Mouse (Mus musculus): Measurements from ENCODE around the gene Ubqln3. TPM values are rescaled to one million over a fixed set of nuclear protein-coding genes. Genes with fewer than 3 reads are reported as not detected.

Ubqln3 gene
- polyA plus RNA-seq (2015; fragmentation: Nextera tagmentation; extraction: Ambion mirVana): not detected in 2 replicates

GRCm38 (mm10) chr7:104143179-104143578 is at the start of gene Ubqln3:
Gene Ubqln3, minus strand, starts transcription at chr7:104143279.
- WGBS: 70% methylated on average over 3 of the region's 3 CpGs
- H3K9ac ChIP-seq (ENCODE audit: low read length): no peak within 1 kb of the TSS
- H3K36me3 ChIP-seq (ENCODE audit: control insufficient read depth, insufficient read depth, low read length): no peaks in the 10 kb centered on the region
- H3K27me3 ChIP-seq (ENCODE audit: control insufficient read depth, insufficient read depth, low read depth, low read length): no peaks in the 10 kb centered on the region
- no peak within 1 kb of the TSS for H3K4me3 ChIP-seq (ENCODE audit: low read length)
- H3K4me2 ChIP-seq (ENCODE audit: low read depth, low read length): no peak within 1 kb of the TSS
- no peak for ATAC-seq (ENCODE audit: low read depth)
- no peaks in the 10 kb centered on the region for H3K4me1 ChIP-seq (replicated peaks; ENCODE audit: control insufficient read depth, insufficient read depth, low read length)
- no peaks in the 10 kb centered on the region for H3K9me3 ChIP-seq (ENCODE audit: control insufficient read depth, low read length)
- no peak within 1 kb of the TSS for H3K27ac ChIP-seq (ENCODE audit: low read length)

- Histone ChIP-seq H3K9ac (ENCODE audit: low read length) (no peak overlapping the region), H3K4me1 (replicated peaks; ENCODE audit: control insufficient read depth, insufficient read depth, low read length) (no peaks in the 10 kb centered on the region), H3K9me3 (ENCODE audit: control insufficient read depth, low read length) (no peaks in the 10 kb centered on the region), H3K4me2 (ENCODE audit: low read depth, low read length) (no peak overlapping the region), H3K27ac (ENCODE audit: low read length) (no peak overlapping the region), H3K4me3 (ENCODE audit: low read length) (no peak overlapping the region), H3K36me3 (ENCODE audit: control insufficient read depth, insufficient read depth, low read length) (no peaks in the 10 kb centered on the region), H3K27me3 (ENCODE audit: control insufficient read depth, insufficient read depth, low read depth, low read length) (no peaks in the 10 kb centered on the region)
- no peak for ATAC-seq (ENCODE audit: low read depth)
- 48% methylated on average over 9 of the region's 9 CpGs for WGBS
Observed at GRCm38 (mm10) chr7:104191275-104191674, 48.2 kb upstream of the Ubqln3 start.

- WGBS: 79% methylated on average over 2 of the region's 2 CpGs
- Histone ChIP-seq H3K36me3 (ENCODE audit: control insufficient read depth, insufficient read depth, low read length) (no peaks in the 10 kb centered on the region), H3K27me3 (ENCODE audit: control insufficient read depth, insufficient read depth, low read depth, low read length) (no peaks in the 10 kb centered on the region)
Observed at GRCm38 (mm10) chr7:104183292-104183691, 40.2 kb upstream of the Ubqln3 start, which contains the start of gene Olfr648. Gene Olfr648, minus strand, starts transcription at chr7:104183392.

GRCm38 (mm10) chr7:104179074-104179473 is 36.0 kb upstream of the Ubqln3 start:
- WGBS: 81% methylated on average over 1 of the region's 1 CpGs
- ATAC-seq (ENCODE audit: low read depth): no peak

More at GRCm38 (mm10) chr7:104183292-104183691, 40.2 kb upstream of the Ubqln3 start, which contains the start of gene Olfr648:
- H3K9me3 ChIP-seq (ENCODE audit: control insufficient read depth, low read length): no peaks in the 10 kb centered on the region
- no peak within 1 kb of the TSS for H3K9ac ChIP-seq (ENCODE audit: low read length)
- H3K4me1 ChIP-seq (replicated peaks; ENCODE audit: control insufficient read depth, insufficient read depth, low read length): no peaks in the 10 kb centered on the region
- no peak within 1 kb of the TSS for H3K4me3 ChIP-seq (ENCODE audit: low read length)
- H3K4me2 ChIP-seq (ENCODE audit: low read depth, low read length): no peak within 1 kb of the TSS
- no peak for ATAC-seq (ENCODE audit: low read depth)
- no peak within 1 kb of the TSS for H3K27ac ChIP-seq (ENCODE audit: low read length)

GRCm38 (mm10) chr7:104178422-104179054 is 35.5 kb upstream of the Ubqln3 start:
- Histone ChIP-seq H3K9ac (ENCODE audit: low read length) (no peak overlapping the region), H3K9me3 (ENCODE audit: control insufficient read depth, low read length) (no peaks in the 10 kb centered on the region), H3K36me3 (ENCODE audit: control insufficient read depth, insufficient read depth, low read length) (no peaks in the 10 kb centered on the region), H3K27me3 (ENCODE audit: control insufficient read depth, insufficient read depth, low read depth, low read length) (no peaks in the 10 kb centered on the region), H3K4me3 (ENCODE audit: low read length) (no peak overlapping the region), H3K4me1 (replicated peaks; ENCODE audit: control insufficient read depth, insufficient read depth, low read length) (no peaks in the 10 kb centered on the region), H3K27ac (ENCODE audit: low read length) (no peak overlapping the region), H3K4me2 (ENCODE audit: low read depth, low read length) (no peak overlapping the region)
- WGBS: 70% methylated on average over 5 of the region's 5 CpGs
- ATAC-seq (ENCODE audit: low read depth): no peak

More at GRCm38 (mm10) chr7:104179074-104179473, 36.0 kb upstream of the Ubqln3 start:
- no peak overlapping the region for H3K4me3 ChIP-seq (ENCODE audit: low read length)
- H3K9me3 ChIP-seq (ENCODE audit: control insufficient read depth, low read length): no peaks in the 10 kb centered on the region
- no peaks in the 10 kb centered on the region for H3K36me3 ChIP-seq (ENCODE audit: control insufficient read depth, insufficient read depth, low read length)
- no peak overlapping the region for H3K27ac ChIP-seq (ENCODE audit: low read length)
- H3K4me1 ChIP-seq (replicated peaks; ENCODE audit: control insufficient read depth, insufficient read depth, low read length): no peaks in the 10 kb centered on the region
- H3K27me3 ChIP-seq (ENCODE audit: control insufficient read depth, insufficient read depth, low read depth, low read length): no peaks in the 10 kb centered on the region
- H3K4me2 ChIP-seq (ENCODE audit: low read depth, low read length): no peak overlapping the region
- no peak overlapping the region for H3K9ac ChIP-seq (ENCODE audit: low read length)

GRCm38 (mm10) chr7:104175085-104175484 is 32.0 kb upstream of the Ubqln3 start:
- H3K4me2 ChIP-seq (ENCODE audit: low read depth, low read length): no peak overlapping the region
- H3K9me3 ChIP-seq (ENCODE audit: control insufficient read depth, low read length): no peaks in the 10 kb centered on the region
- no peaks in the 10 kb centered on the region for H3K27me3 ChIP-seq (ENCODE audit: control insufficient read depth, insufficient read depth, low read depth, low read length)
- 74% methylated on average over 1 of the region's 1 CpGs for WGBS
- H3K27ac ChIP-seq (ENCODE audit: low read length): no peak overlapping the region
- H3K4me1 ChIP-seq (replicated peaks; ENCODE audit: control insufficient read depth, insufficient read depth, low read length): no peaks in the 10 kb centered on the region
- no peak overlapping the region for H3K4me3 ChIP-seq (ENCODE audit: low read length)
- no peak for ATAC-seq (ENCODE audit: low read depth)
- H3K9ac ChIP-seq (ENCODE audit: low read length): no peak overlapping the region
- H3K36me3 ChIP-seq (ENCODE audit: control insufficient read depth, insufficient read depth, low read length): no peaks in the 10 kb centered on the region

- no peak overlapping the region for H3K27ac ChIP-seq (ENCODE audit: low read length)
- no peaks in the 10 kb centered on the region for H3K9me3 ChIP-seq (ENCODE audit: control insufficient read depth, low read length)
- peak; percentile 61; the same call in 1 of the 2 replicates for ATAC-seq (ENCODE audit: low read depth)
- no peaks in the 10 kb centered on the region for H3K27me3 ChIP-seq (ENCODE audit: control insufficient read depth, insufficient read depth, low read depth, low read length)
- H3K4me1 ChIP-seq (replicated peaks; ENCODE audit: control insufficient read depth, insufficient read depth, low read length): no peaks in the 10 kb centered on the region
- no peak overlapping the region for H3K4me2 ChIP-seq (ENCODE audit: low read depth, low read length)
- H3K36me3 ChIP-seq (ENCODE audit: control insufficient read depth, insufficient read depth, low read length): no peaks in the 10 kb centered on the region
- no peak overlapping the region for H3K4me3 ChIP-seq (ENCODE audit: low read length)
- H3K9ac ChIP-seq (ENCODE audit: low read length): no peak overlapping the region
- 54% methylated on average over 6 of the region's 6 CpGs for WGBS
Observed at GRCm38 (mm10) chr7:104169634-104170204, 26.6 kb upstream of the Ubqln3 start.

GRCm38 (mm10) chr7:104167105-104167504 is 24.0 kb upstream of the Ubqln3 start:
- Histone ChIP-seq H3K27ac (ENCODE audit: low read length) (no peak overlapping the region), H3K4me1 (replicated peaks; ENCODE audit: control insufficient read depth, insufficient read depth, low read length) (no peaks in the 10 kb centered on the region), H3K9me3 (ENCODE audit: control insufficient read depth, low read length) (no peaks in the 10 kb centered on the region), H3K9ac (ENCODE audit: low read length) (no peak overlapping the region), H3K27me3 (ENCODE audit: control insufficient read depth, insufficient read depth, low read depth, low read length) (no peaks in the 10 kb centered on the region), H3K4me3 (ENCODE audit: low read length) (no peak overlapping the region), H3K36me3 (ENCODE audit: control insufficient read depth, insufficient read depth, low read length) (no peaks in the 10 kb centered on the region), H3K4me2 (ENCODE audit: low read depth, low read length) (no peak overlapping the region)
- WGBS: 70% methylated on average over 6 of the region's 6 CpGs
- ATAC-seq (ENCODE audit: low read depth): 0 out of 2 replicates have a peak, but pooled peaks have one; percentile 34

- Histone ChIP-seq H3K4me1 (replicated peaks; ENCODE audit: control insufficient read depth, insufficient read depth, low read length) (no peaks in the 10 kb centered on the region), H3K27ac (ENCODE audit: low read length) (no peak within 1 kb of the TSS), H3K36me3 (ENCODE audit: control insufficient read depth, insufficient read depth, low read length) (no peaks in the 10 kb centered on the region), H3K4me2 (ENCODE audit: low read depth, low read length) (no peak within 1 kb of the TSS), H3K9ac (ENCODE audit: low read length) (no peak within 1 kb of the TSS), H3K27me3 (ENCODE audit: control insufficient read depth, insufficient read depth, low read depth, low read length) (no peaks in the 10 kb centered on the region), H3K4me3 (ENCODE audit: low read length) (no peak within 1 kb of the TSS), H3K9me3 (ENCODE audit: control insufficient read depth, low read length) (no peaks in the 10 kb centered on the region)
- WGBS: 89% methylated on average over 2 of the region's 2 CpGs
- no peak for ATAC-seq (ENCODE audit: low read depth)
Observed at GRCm38 (mm10) chr7:104150456-104150855, 7.4 kb upstream of the Ubqln3 start, which contains the start of gene Ubqlnl. Gene Ubqlnl, minus strand, starts transcription at chr7:104150556.

Data from lung, embryonic 16.5 days (tissue).